Mouse (Mus musculus) ES-E14 (cell line): ENCODE measurements around the gene Timp4.

ENCODE experiments used
- HCFC1 ChIP-seq: IDR thresholded peaks from 2 replicates; pipeline ENCODE4 v1.6.1; 2012; ENCODE audit warnings: low read length, inconsistent platforms, borderline replicate concordance; ENCODE audit not compliant: insufficient read depth
- MAFK ChIP-seq: IDR thresholded peaks from 2 replicates; pipeline ENCODE4 v1.6.1; 2014; ENCODE audit warnings: mild to moderate bottlenecking, low read depth, low read length, inconsistent platforms; ENCODE audit not compliant: insufficient read depth
- ZC3H11A ChIP-seq: IDR thresholded peaks from 2 replicates; pipeline ENCODE4 v1.6.1; 2012; ENCODE audit warnings: low read depth, mild to moderate bottlenecking, inconsistent platforms, low read length, borderline replicate concordance
- ZNF384 ChIP-seq: IDR thresholded peaks from 2 replicates; pipeline ENCODE4 v1.6.1; 2012; ENCODE audit warnings: low read depth, low read length, inconsistent platforms

GRCm38 (mm10) chr6:115273346-115273745, 21.3 kb upstream of the Timp4 start:
- TF ChIP-seq ZC3H11A (no peak), HCFC1 (no peak), ZNF384 (no peak), MAFK (no peak)
